Mouse (Mus musculus) E14TG2a.4 (cell line): ENCODE results near the gene Zfp677.
"Not testable (repeated sequence)": the region's sequence is repeated elsewhere in the genome, so short reads cannot be mapped to it uniquely, and the experiment has no call there.

ENCODE experiments used
- CTCF ChIP-seq: conservative IDR thresholded peaks from 2 replicates; pipeline ENCODE4 v1.5.1; 2014; ENCODE audit warnings: low read length
- NANOG ChIP-seq: IDR thresholded peaks from 2 replicates; pipeline ENCODE4 v1.6.1; 2014; ENCODE audit warnings: borderline replicate concordance, low read length, mixed read lengths
- POU5F1 ChIP-seq: IDR thresholded peaks from 2 replicates; pipeline ENCODE4 v1.6.1; 2014; ENCODE audit warnings: low read length, borderline replicate concordance

- not testable (repeated sequence) for TF ChIP-seq CTCF, NANOG, POU5F1
These were observed 55.4 kb downstream of the Zfp677 start for GRCm38 (mm10) chr17:21438806-21439400.
